Mouse (Mus musculus): ENCODE measurements at regions not wholly inside any gene's neighbourhood (a gene's known extent, or its start where the extent isn't known, plus 50 kb on each side); places are given as distances from the start of the nearest gene placed in this dataset.

DNA sequence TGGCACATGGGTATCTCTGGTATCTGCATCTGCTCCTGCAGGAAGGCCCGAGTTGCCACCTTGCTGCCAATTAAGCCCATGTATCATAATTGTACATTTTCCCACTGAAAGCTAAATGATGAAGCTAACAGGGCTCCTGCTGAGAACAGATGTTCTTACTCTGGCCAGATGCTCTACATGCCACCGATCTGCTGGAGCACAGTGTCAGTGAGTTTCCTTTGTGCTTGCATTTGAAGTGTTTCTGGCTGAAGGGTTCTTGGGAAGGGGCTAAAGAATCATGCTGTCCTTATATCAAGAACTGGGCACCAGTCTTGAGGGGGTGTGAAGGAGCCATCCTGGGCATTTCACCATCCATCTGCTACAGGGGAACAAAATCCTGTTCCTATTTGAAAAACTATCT, 323.2 kb downstream of the Cog6 start:
- DNase-seq = no peak

DNA sequence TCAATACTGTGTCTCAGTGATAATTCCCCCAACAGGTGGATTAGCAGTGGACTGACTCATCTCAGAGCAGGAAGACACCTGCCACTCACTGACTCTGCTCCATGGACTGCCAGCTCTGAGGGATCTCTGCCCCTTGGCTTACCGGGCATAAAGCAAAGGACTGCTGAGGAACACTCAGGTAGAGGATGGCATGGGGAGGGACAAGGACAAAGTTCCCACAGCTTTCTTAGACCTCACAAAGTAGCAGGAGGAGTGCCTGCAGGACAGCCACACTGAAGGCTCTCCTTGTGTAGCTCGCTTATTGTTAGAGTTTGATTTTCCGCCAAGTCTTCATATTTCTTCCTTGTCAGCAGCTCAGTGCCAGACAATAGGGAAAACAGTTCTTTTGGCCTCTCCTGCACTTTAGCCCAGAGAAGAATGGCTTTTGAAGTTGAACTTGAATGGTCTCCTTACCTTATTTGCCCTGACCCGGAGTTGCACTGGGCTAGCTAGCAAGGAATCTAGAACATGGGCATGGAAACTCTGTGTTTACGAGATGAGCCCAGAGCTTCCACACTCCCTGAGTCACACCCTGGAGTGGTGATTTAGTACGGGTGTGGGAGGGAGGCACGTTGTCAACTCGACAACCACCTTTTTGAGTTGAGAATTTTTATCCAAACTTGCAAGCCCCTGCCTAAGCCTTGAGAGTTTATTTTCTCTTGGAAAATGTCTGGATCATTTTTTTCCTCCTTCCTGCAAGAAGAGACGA, 331.4 kb downstream of the Cog6 start:
- no peak for DNase-seq

GRCm38 (mm10) chr3:52680824-52681388, 336.1 kb downstream of the Cog6 start:
- DNase-seq = no peak

DNA sequence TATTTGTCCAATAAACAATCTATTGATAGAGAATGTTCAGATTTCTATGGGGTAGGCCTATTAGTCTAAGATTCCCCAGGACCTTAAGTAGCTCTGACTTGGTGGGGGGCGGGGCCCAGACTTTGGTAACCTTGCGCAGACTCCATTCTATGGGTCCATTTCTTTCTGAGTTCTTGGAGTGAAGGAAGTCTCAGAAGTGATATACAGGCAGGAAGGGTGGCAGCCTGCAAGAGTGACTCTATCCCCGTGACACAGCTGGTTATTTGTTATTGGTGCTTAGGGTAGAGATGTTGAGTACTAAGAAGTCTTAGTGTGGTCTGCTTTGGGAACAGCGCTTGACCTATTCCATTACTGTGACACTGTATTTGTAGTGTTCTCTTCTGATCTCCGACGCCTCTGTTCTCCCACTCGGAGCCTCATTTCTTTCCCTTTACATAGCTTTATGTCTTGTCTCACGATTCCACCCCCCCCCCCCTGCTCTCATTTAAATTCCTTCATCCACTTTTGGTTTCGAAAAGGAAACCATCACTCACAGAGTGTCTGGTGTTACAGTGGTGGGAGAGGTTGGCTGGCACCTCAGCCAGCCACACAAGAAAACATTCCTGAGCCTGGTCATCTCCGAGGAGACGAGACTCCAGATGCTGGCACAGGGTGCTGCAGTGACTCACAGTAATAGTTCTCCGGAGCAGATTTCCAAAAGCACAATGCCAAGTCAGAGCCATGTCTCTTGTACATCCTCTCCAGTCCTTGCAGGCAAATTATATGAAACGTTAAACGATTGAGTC, 340.0 kb downstream of the Cog6 start:
- peak in 1 of 2 experiments; percentile 28 for DNase-seq

GRCm38 (mm10) chr3:52670628-52671028, 346.4 kb downstream of the Cog6 start:
- no peak for DNase-seq

- DNase-seq = peak; percentile 55 to 59
Observed at GRCm38 (mm10) chr3:52663161-52663602, 353.9 kb downstream of the Cog6 start.

DNA sequence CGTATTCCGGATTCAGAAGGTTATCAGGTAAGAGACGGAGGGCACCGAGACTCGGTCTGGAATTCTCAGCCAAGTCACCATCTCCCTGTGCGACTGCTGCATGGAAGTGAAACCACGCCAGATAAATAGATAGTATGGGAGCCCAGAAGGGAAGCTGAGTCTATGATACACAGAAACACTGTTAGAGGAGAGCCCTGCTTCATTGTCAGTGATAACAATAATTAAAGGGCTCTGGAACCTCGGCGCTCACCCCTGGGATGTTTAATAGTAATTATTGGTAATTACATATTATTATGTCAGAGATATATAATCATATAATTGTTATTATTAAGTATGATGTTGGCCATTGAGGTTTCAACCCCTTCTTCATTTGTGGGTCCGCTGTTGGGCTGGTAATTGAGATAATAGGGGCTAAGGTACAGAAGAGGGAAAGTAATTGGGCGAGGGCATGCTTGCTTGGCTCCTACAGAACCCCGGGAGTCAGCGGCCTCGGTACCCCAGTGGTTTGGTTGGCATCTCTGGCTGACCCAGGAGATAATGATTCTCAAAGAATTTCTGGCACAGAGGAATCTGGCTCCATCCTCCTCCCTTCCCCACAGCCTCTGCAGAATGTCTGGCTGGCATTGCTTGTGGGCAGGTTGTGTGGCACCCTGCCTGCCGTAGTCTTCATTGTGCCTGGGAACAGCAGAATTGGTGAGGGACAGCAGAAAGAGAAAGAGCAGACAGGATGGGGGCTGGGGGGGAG, 354.7 kb downstream of the Cog6 start:
- peak; percentile 75 to 78 for DNase-seq

DNA sequence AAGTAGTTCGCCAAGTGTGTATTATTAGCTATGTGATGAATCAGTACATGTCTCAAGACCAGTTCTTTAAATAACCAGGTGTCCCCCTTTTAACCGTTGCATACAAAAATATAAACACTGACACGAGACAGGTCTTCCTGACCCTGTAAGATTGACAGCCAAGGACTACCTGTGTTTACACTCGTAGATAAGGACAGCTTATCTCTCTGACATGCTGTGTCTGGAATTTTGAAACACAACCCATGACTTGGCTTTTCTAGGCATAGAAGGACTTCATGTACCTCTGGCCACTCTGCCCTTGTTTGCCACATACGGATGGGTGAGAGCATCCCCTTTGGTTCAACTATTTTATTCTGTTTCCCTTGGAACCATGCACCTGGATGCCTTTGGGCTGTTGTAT, 364.0 kb downstream of the Cog6 start:
- no peak for DNase-seq

GRCm38 (mm10) chr3:52652476-52652870, 364.6 kb downstream of the Cog6 start:
- DNase-seq = no peak

GRCm38 (mm10) chr3:52651862-52652475, 365.1 kb downstream of the Cog6 start:
- DNase-seq = no peak

- DNase-seq = no peak
Observed at GRCm38 (mm10) chr3:52650071-52650470, 367.0 kb downstream of the Cog6 start.

GRCm38 (mm10) chr3:52648836-52649500, 368.1 kb downstream of the Cog6 start:
- DNase-seq = no peak

GRCm38 (mm10) chr3:52647900-52648299, 369.1 kb downstream of the Cog6 start:
- no peak for DNase-seq

- DNase-seq = no peak
Observed at GRCm38 (mm10) chr3:52647161-52647692, 369.8 kb downstream of the Cog6 start.

- DNase-seq = no peak
Observed at GRCm38 (mm10) chr3:52645156-52645555, 371.9 kb downstream of the Cog6 start.

DNA sequence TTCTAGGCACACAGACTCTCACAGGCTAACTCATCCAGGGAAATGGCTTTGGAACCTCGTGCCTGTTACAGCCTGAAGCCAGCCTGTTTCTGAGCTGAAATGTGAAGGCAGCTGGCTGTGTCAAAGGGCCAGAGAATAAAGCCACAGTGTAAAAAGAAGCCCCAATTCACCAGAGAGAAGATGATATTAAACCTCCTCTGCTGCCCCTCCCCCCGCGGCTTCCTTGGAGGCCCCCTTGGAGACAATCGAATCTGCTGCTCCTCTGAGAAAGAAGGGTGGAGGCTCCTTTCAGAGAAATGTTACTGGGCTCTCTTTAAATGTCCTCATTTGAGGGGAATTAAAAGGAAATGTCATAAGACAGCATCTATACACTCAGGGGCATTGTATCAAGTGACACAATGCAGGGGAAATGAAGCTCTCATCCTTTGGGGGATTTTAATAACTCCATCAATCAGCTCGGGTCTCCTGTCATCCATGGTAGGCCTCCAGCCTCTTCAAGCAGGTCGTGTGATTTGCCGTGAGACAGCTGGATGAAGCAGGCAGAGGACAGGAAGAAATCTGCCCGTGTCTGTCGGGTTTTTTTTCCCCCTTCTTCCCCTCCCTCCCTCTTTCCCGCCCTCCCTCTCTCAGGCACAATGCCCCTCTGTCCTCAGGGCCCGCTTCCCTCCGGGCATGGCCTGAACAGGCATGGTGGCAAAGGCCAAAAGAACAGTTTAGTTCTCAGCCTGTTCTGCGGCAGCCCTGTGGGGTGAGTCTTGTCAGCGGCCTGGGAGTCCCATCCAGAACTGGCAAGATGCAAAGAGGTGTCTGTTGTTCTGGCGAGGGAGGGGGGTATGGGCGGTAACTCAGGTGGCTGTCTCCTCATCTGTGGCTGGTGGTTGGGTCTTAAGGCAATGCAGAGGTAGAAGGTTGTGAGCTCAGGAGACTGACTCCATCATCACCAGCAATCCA, 372.6 kb downstream of the Cog6 start:
- DNase-seq = peak; percentile 24 to 32

- no peak for DNase-seq
Observed at GRCm38 (mm10) chr3:52643796-52644177, 373.2 kb downstream of the Cog6 start.

- DNase-seq = peak; percentile 36 to 50
Observed at GRCm38 (mm10) chr3:52643100-52643551, 373.9 kb downstream of the Cog6 start.

DNA sequence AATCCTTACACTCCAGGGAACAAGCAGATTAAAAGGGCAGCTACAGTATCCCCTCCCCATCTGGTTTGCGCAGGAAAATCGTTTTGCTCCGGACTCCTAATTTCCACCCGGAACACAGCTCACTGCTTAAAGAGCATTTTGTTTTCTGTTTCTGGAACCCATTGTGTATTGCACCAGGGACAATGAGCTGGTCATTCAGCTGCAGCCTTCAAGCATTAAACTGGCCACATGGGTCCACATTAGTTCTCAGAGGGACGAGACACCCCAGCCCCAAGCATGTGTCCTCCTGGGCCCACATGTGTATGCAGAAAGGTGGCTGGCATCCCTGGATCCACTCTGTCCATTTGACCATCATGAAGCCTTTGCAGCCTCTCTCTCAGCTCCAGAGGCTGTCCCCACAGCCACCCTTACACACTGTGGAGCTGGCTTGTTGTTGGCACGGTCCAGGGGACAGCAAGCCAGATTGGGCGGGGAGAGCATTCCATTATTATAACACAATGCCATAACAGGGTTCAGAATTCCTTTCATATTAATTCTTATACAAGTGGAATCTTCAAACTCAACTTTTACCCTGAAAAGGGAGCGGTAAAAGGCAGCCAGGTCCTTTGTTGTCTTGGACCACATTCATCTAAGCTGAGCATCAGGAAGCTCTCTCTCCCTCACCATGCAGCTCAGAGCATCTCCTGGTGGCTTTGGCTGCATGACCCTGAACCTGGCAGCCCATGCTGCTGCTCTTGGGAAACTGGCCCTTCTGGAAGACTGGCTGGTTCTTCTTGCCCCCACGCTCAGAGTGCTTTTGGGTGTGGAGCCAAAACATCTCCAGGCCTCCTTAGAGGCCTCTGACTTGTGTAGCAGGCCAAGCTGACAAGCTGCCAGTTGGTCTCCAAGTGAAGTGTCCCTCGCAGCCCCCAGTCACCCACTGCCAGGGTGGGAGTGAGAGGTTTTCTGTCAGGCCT, 373.4 kb downstream of the Foxo1 start:
- peak; percentile 51 to 72 for DNase-seq

Measured in cerebellum, postnatal 10 days (tissue).